Mouse (Mus musculus) spleen, adult 2 months (tissue): ENCODE data around the gene Pwwp2a. TPM values are rescaled to one million over a fixed set of nuclear protein-coding genes. Genes with fewer than 3 reads are reported as not detected.
A peak's percentile ranks its signal among the peaks of the same experiment; 100 is the strongest.

Experiments used
- DNase-seq, 2 experiments: peaks; one replicate each; pipeline versions ENCODE4 v3.0.0 to v3.0.0-alpha.2; 2012 to 2021; ENCODE audit warnings: low spot score in 2 of 2, low read depth in 1 of 2
- H3K27ac ChIP-seq: fragments of 200-500 bp; 2 replicates; pipeline ENCODE4 v1.5.1; 2012; ENCODE audit warnings: low read length, inconsistent platforms; ENCODE audit not compliant: insufficient read depth
- H3K27me3 ChIP-seq: fragments of 200-500 bp; 2 replicates; pipeline ENCODE4 v1.6.1; 2012; ENCODE audit warnings: mild to moderate bottlenecking, moderate library complexity, low read length, inconsistent platforms; ENCODE audit not compliant: control insufficient read depth, insufficient read depth
- H3K36me3 ChIP-seq: fragments of 200-500 bp; 2 replicates; pipeline ENCODE4 v1.6.1; 2012; ENCODE audit warnings: mild to moderate bottlenecking, low read length, inconsistent platforms; ENCODE audit not compliant: control insufficient read depth, insufficient read depth
- H3K4me1 ChIP-seq: fragments of 200-500 bp; 2 replicates; pipeline ENCODE4 v1.6.1; 2011; ENCODE audit warnings: inconsistent platforms; ENCODE audit not compliant: control insufficient read depth, insufficient read depth, insufficient read length
- H3K4me3 ChIP-seq: fragments of 200-500 bp; 2 replicates; pipeline ENCODE4 v1.5.1; 2011; ENCODE audit warnings: mild to moderate bottlenecking, inconsistent platforms; ENCODE audit not compliant: insufficient read depth, insufficient read length; ENCODE audit errors: extremely low read depth
- CTCF ChIP-seq: fragments of 200-500 bp; IDR thresholded peaks from 2 replicates; pipeline ENCODE4 v1.5.1; 2011; ENCODE audit warnings: mild to moderate bottlenecking, inconsistent platforms; ENCODE audit not compliant: insufficient read depth, insufficient read length, insufficient replicate concordance; ENCODE audit errors: extremely low read depth
- POLR2A ChIP-seq: fragments of 200-500 bp; IDR thresholded peaks from 2 replicates; pipeline ENCODE4 v1.6.1; 2011; ENCODE audit warnings: low read depth, low read length, inconsistent platforms
- WGBS: fragments of 180-500 bp; shearing (Covaris S2); methylation state at CpG from one replicate; pipeline ENCODE4 v1.1.7; 2018; 5-methylcytosine and 5-hydroxymethylcytosine counted together
- polyA plus RNA-seq: library from polyadenylated mRNA; depleted of rRNA; stranded (reverse); fragments of >200 nt; gene quantifications from 2 replicates; pipeline ENCODE4 v1.2.3, GENCODE M21; 2012

Pwwp2a gene
- polyA plus RNA-seq, 1 experiment: 16.0 TPM

DNA sequence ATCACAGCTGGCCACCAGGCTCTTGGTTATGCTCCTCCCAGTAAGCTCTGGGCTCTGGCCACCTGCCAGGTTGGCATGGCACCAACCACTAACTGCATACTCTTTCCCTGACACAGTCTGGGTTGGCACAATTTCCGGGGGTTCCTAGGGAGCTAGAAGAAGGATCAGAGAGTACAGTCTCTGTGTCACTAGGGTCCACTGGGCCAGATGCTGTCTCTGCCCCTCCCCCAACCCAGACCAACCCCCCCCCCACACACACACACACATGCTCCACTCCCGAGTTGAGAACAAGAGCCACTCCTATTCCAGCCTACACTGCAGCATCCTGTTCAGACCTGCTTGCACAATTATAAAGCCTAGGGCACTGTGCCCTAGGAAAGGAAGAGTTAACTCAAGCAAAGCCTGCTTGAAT lies 38.6 kb upstream of the Pwwp2a start:
- H3K36me3 ChIP-seq: no peaks in the 10 kb centered on the region
- WGBS: 2% methylated on average over 2 of the region's 2 CpGs
- H3K4me1 ChIP-seq: no peaks in the 10 kb centered on the region
- H3K27me3 ChIP-seq: no peaks in the 10 kb centered on the region
- TF ChIP-seq CTCF (no peak), POLR2A (no peak)
- no peak overlapping the region for H3K27ac ChIP-seq
- no peak overlapping the region for H3K4me3 ChIP-seq
- no peak for DNase-seq

GRCm38 (mm10) chr11:43645286-43645685 lies 36.5 kb upstream of the Pwwp2a start:
- no peaks in the 10 kb centered on the region for H3K36me3 ChIP-seq
- no peaks in the 10 kb centered on the region for H3K4me1 ChIP-seq
- H3K4me3 ChIP-seq: no peak overlapping the region
- H3K27me3 ChIP-seq: no peaks in the 10 kb centered on the region
- 88% methylated on average over 3 of the region's 3 CpGs for WGBS
- TF ChIP-seq POLR2A (no peak), CTCF (no peak)
- no peak overlapping the region for H3K27ac ChIP-seq
- no peak for DNase-seq

DNA sequence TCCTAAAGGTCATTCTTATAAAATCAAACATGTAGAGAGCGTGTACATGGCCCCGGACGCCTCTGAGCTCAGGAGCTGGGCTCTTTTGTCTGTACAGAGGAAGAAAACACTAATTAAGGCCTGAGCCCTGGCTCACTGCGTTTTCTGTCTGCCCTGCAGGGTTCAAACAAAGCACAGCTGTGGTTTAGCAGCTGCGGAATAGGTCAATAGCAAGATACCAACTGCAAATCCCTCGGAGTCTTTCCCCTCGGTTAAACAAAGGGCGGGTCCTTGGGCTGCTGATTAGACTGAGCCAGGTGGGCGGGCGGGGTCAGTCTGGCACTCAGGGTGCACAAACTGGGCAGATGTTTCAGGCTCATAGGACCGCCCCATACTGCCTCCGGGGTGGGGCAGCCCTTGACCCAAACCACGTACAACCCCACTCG lies 28.7 kb upstream of the Pwwp2a start:
- H3K27ac ChIP-seq: no peak overlapping the region
- peak; percentile 3 to 33 for DNase-seq
- WGBS: 48% methylated on average over 14 of the region's 14 CpGs

GRCm38 (mm10) chr11:43656464-43656863 lies 25.3 kb upstream of the Pwwp2a start:
- H3K27me3 ChIP-seq: no peaks in the 10 kb centered on the region
- H3K27ac ChIP-seq: no peak overlapping the region
- no peak for TF ChIP-seq CTCF
- no peak for TF ChIP-seq POLR2A
- no peaks in the 10 kb centered on the region for H3K36me3 ChIP-seq
- DNase-seq: no peak
- WGBS: 72% methylated on average over 10 of the region's 10 CpGs
- H3K4me3 ChIP-seq: no peak overlapping the region
- H3K4me1 ChIP-seq: 0 out of 2 replicates have a peak, but pooled peaks cover 2% of the 10 kb centered on the region

More for the DNA sequence above, 28.7 kb upstream of the Pwwp2a start:
- TF ChIP-seq POLR2A: no peak
- no peak for TF ChIP-seq CTCF
- Histone ChIP-seq H3K4me1 (0 out of 2 replicates have a peak, but pooled peaks cover 2% of the 10 kb centered on the region), H3K4me3 (no peak overlapping the region), H3K36me3 (no peaks in the 10 kb centered on the region), H3K27me3 (no peaks in the 10 kb centered on the region)

GRCm38 (mm10) chr11:43658010-43658409 lies 23.8 kb upstream of the Pwwp2a start:
- DNase-seq: no peak
- H3K4me3 ChIP-seq: no peak overlapping the region
- 0 out of 2 replicates have a peak, but pooled peaks cover 2% of the 10 kb centered on the region for H3K4me1 ChIP-seq
- no peak for TF ChIP-seq POLR2A
- TF ChIP-seq CTCF: no peak
- H3K27me3 ChIP-seq: no peaks in the 10 kb centered on the region
- no peak overlapping the region for H3K27ac ChIP-seq
- 90% methylated on average over 1 of the region's 1 CpGs for WGBS
- H3K36me3 ChIP-seq: no peaks in the 10 kb centered on the region

DNA sequence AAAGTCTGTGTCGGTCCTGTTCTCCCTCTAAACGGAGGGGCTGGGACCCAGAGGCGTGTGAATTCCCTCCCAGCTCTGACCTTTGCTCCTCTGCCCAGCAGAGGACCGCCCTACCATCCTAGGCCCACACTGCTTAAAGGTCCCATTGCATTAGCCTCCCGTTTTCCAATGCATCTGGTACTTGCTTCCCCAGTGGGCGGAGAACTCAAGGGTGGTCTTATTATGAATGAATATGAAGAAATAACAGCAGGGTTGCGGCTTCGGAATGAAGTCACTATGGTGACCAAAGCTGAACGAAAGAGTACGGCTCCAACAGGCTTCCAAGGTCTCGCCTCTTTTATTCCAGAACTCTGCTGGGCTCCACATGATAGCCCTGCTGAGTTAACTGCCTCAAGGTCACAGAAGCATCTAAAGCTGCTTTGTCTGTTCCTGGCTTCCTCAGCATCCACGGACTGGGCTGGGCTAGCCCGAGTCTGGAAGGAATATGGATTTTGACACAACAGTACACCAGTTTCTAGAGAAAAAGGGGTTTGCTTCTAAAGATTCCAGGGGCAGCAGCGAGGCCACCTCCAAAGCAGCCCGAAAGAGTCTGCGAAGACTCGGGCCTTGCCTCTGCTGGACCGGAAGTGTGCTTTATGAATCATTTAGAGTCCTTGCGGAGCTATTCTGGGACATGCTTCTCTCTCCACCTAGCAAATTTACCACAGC lies 14.6 kb upstream of the Pwwp2a start:
- TF ChIP-seq CTCF (no peak), POLR2A (no peak)
- no peak overlapping the region for H3K27ac ChIP-seq
- WGBS: 81% methylated on average over 19 of the region's 19 CpGs
- H3K4me3 ChIP-seq: no peak overlapping the region
- H3K4me1 ChIP-seq: no peaks in the 10 kb centered on the region
- H3K36me3 ChIP-seq: no peaks in the 10 kb centered on the region
- DNase-seq: no peak
- H3K27me3 ChIP-seq: no peaks in the 10 kb centered on the region
